Mouse (Mus musculus) splenic B cell, adult 2 months (primary cell): ENCODE measurements at regions not wholly inside any gene's neighbourhood (a gene's known extent, or its start where the extent isn't known, plus 50 kb on each side); places are given as distances from the start of the nearest gene placed in this dataset.

Experiments
- DNase-seq: peaks from one replicate; pipeline ENCODE4 v3.0.0-alpha.2; 2011; ENCODE audit warnings: low read depth, low spot score
- H3K27me3 ChIP-seq: 2 replicates; pipeline ENCODE4 v1.6.1; 2012; ENCODE audit warnings: mild to moderate bottlenecking, low read length, moderate library complexity, mixed read lengths; ENCODE audit not compliant: control insufficient read depth, poor library complexity, insufficient read depth, severe bottlenecking
- H3K36me3 ChIP-seq: 2 replicates; pipeline ENCODE4 v1.6.1; 2012; ENCODE audit warnings: mild to moderate bottlenecking, low read length, moderate library complexity, mixed read lengths; ENCODE audit not compliant: control insufficient read depth, poor library complexity, insufficient read depth, severe bottlenecking

DNA sequence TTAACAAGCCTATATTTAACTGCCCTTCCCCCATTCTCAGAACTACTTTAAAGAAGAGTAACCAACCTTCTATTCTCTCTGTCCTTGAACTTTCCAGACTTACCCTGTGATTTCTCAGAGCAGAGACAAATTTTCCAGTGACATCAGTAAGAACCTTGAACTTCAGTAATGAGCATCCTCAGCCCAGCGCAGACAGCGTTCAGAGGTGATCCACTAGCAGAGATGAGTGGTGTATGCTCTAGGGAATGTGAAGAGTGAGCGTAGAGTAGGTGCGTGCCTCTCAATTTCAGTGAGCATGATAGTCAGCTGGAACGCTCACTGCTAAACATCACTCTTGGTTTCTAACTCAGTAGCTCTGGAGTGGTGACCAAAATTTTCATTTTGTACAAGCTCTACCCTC lies 103.4 kb upstream of the Hmgn3 start:
- no peak for DNase-seq
- no peaks in the 10 kb centered on the region for H3K27me3 ChIP-seq
- no peaks in the 10 kb centered on the region for H3K36me3 ChIP-seq

DNA sequence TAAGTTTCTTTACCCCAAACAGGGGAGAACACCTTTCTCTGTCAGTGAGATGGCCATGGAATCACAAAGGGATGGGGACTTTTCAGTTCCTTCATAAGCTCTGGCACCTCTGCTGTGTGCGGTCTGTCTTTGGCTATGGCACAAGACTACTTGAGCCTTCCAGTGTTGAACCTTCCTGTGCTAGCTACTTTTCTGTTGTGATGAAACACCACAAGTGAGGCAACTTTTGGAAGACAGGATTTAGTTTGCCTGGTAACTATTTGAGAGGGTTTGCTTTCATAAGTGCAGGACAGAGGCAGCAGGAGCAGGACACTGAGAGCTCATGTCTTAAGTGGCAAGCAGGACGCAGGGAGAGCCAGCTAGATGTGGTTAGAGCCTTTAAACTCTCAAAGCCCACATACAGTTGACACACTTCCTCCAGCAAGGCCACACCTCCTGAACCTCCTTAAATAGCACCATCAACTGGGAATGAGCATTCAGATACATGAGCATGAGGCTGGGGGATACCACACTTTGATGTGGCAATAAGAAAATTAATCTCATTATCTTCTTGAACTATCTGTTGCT lies 101.8 kb upstream of the Hmgn3 start:
- no peak for DNase-seq
- Histone ChIP-seq H3K36me3 (no peaks in the 10 kb centered on the region), H3K27me3 (no peaks in the 10 kb centered on the region)

DNA sequence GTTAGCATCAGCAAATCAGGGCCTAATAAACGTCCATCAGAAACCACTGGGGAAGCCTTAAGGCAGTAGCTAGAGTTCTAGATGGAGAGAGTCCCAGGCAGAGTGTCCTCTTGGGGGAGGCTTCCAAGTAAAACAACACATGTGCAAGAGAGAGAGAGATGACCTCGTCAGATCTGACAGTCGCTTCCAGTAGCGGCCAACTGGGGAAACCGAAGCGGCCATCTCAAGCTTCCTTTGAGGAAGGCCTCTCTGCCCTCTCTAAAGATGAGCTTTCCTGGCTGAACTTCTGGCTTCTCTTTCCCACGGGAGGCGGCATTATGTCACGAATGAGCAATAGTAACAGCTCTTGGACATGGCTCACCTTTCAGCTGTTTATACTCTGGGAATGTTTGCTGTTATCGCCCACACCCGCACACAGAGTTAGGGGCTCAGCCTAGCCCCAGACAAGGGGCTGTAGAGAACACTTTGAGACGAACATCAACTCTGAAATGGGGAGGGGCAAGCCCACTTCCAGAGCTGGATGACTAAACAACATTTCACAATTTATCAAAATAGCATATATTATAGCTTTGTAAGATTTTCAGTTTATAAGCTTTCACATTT lies 100.7 kb upstream of the Hmgn3 start:
- DNase-seq, result no peak
- no peaks in the 10 kb centered on the region for H3K27me3 ChIP-seq
- H3K36me3 ChIP-seq, result no peaks in the 10 kb centered on the region

DNA sequence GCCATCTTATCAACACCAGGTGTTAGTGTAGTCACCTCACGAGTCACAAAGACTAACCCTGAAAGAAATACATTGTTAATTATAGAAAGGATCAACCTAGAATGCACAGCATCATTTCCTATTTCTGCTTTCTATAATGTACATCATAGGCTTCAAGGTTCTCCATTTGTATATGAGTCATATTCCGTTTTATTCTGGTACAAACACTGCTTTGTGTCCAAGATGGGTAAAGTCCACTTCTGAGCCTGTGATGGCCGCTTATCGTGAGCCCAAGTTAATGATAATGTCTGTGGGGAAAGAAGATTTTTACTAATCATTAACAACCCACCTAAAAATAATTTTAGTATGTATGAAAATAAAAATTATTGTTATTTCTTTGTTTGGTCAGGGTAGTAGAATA lies 94.6 kb upstream of the Hmgn3 start:
- DNase-seq, result no peak
- no peaks in the 10 kb centered on the region for H3K36me3 ChIP-seq

DNA sequence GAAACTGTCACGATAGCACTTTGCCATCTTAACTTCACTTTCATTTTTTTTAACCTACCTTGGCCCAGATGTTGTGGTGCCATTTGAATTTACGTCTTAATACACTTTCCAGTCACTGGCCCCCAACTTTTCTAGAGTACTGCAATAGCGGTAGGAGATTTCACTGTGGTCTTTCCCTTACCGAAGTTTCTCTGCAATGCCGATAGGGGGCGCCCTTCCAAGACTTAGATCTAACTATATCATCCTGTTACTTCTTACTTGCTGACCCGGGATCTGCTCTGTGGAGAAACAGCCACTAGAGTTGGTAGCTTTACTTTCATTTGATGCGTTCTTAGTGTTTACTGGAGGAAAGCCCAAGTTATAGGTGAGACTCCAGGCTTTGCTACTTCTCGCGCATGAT lies 92.6 kb upstream of the Hmgn3 start:
- Histone ChIP-seq H3K36me3 (no peaks in the 10 kb centered on the region), H3K27me3 (no peaks in the 10 kb centered on the region)
- no peak for DNase-seq

More for the DNA sequence above, 94.6 kb upstream of the Hmgn3 start:
- H3K27me3 ChIP-seq, result no peaks in the 10 kb centered on the region

DNA sequence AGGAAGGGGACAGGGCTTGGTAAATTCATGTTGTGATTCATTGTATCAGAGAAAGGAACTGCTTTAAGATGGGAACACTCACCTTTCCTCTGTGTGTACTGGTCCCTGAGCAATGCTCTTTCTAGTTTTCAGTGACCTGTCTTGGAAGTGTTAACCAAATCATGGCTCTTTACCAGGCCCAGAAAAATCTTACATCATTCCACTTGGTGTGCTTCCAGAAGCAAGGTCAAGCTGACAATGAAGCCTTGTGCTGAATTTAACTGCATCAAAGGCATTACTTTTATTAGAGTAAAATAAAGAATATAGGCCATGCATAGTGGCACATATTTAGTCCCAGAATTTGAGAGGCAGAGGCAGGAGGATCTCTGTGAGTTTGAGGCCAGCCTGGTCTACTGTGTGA lies 75.4 kb upstream of the Hmgn3 start:
- DNase-seq, result no peak
- Histone ChIP-seq H3K27me3 (no peaks in the 10 kb centered on the region), H3K36me3 (no peaks in the 10 kb centered on the region)

DNA sequence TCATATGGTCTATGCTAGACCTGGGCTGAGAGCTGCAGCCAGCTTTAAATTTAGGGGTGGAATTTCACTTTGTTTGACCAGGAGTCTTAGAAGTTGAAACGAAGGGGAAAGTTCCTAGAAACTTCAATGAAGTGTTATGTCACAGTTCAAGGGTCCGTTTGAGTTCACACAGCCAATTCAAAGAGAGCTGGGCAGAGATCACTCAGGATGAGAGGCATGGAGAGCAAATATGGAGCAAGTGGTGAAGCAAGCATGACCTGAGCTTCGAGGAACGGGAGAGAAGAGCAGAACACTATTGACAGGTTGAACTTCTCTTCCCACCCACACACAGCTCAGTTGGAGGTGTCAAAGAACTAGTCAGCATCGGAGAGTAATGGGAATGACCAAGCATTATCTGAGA lies 56.1 kb upstream of the Hmgn3 start:
- Histone ChIP-seq H3K27me3 (no peaks in the 10 kb centered on the region), H3K36me3 (no peaks in the 10 kb centered on the region)
- no peak for DNase-seq

DNA sequence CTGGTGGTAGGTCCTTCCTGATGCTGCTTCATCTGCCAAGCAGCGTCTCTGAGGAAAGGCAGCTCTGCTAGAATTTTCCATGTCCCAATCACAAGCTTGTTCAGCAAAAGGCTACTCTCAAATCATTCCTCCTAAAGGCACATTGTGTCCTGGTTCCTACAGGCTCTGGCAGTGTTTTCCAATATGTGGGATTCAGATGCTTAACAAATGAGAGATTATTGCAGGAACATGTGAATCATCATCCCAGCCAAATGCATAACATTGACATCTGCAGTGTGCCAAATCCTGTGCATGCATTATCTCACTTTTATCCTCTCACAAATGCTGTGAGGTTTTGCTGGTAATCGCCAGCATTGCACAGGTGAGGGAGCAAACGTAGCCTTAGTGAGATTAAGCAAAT lies 53.3 kb upstream of the Hmgn3 start:
- H3K36me3 ChIP-seq, result no peaks in the 10 kb centered on the region
- no peak for DNase-seq
- no peaks in the 10 kb centered on the region for H3K27me3 ChIP-seq

DNA sequence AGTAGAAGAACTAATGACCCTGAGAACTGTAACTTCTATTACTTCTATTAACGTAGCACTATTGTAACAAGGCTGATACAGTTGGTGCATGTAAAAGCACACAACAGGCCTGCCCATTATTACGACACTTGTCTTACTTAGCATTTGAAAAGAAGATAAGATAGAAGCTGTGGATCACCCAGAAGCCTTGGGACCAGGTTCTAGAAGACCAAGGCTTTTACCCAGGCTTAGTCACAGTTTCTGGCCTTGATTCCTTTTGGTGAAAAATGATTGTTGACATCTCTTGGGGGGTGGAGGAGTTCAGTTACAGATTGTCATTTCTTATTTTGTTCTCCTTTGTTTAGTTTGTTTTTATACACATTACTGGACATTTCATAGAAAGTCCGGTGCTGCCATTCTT lies 52.7 kb upstream of the Hmgn3 start:
- H3K27me3 ChIP-seq, result no peaks in the 10 kb centered on the region
- DNase-seq, result no peak
- H3K36me3 ChIP-seq, result no peaks in the 10 kb centered on the region

DNA sequence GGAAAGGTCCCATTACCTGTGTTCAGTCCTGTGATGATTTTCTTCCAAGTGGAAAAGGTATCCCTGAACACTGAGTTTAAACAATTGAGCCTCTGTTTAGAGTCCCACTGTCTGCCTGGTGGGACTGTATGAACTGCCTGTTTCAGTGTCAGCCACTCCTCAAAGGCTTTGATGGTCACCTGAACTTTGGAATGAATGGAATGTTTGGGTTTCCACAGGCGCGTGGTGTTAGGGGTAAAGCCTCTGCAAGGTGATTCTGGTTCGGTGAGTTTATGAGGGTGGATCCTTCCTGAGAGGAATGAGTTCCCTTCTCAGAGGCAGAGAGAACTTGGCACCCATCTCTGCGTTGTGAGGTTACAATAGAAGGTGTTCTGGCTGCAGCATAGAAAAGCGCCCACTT lies 50.5 kb upstream of the Hmgn3 start:
- Histone ChIP-seq H3K27me3 (no peaks in the 10 kb centered on the region), H3K36me3 (no peaks in the 10 kb centered on the region)
- DNase-seq, result no peak
